Mouse (Mus musculus) midbrain, embryonic 14.5 days (tissue): ENCODE measurements around the gene Golph3. TPM values are rescaled to one million over a fixed set of nuclear protein-coding genes. Genes with fewer than 3 reads are reported as not detected.

Experiments used
- ATAC-seq: fragments of 200-750 bp; cut with Nextera tagmentation; 2 replicates; pipeline ENCODE4 v1.8.0; 2017; ENCODE audit warnings: moderate number of reproducible peaks, moderate library complexity; ENCODE audit not compliant: low FRiP score, low TSS enrichment
- DNase-seq: peaks from one replicate; pipeline ENCODE4 v3.0.0-alpha.2; 2015
- H3K27ac ChIP-seq: fragments of 300-500 bp; sonication (generic); replicated peaks from 2 replicates; pipeline ENCODE4 v1.5.1; 2014; ENCODE audit warnings: mild to moderate bottlenecking, low read depth, low read length, moderate library complexity
- H3K27me3 ChIP-seq: fragments of 300-500 bp; sonication (generic); 2 replicates; pipeline ENCODE4 v1.6.1; 2014; ENCODE audit warnings: low read length, control low read depth, mixed read lengths; ENCODE audit not compliant: control insufficient read depth, insufficient read depth
- H3K36me3 ChIP-seq: fragments of 300-500 bp; sonication (generic); 2 replicates; pipeline ENCODE4 v1.6.1; 2014; ENCODE audit warnings: low read length, control low read depth; ENCODE audit not compliant: control insufficient read depth, insufficient read depth
- H3K4me1 ChIP-seq: fragments of 300-500 bp; sonication (generic); 2 replicates; pipeline ENCODE4 v1.6.1; 2014; ENCODE audit warnings: mild to moderate bottlenecking, antibody characterized with exemption, low read length, control low read depth; ENCODE audit not compliant: control insufficient read depth, insufficient read depth
- H3K4me2 ChIP-seq: fragments of 300-500 bp; sonication (generic); 2 replicates; pipeline ENCODE4 v1.6.1; 2014; ENCODE audit warnings: mild to moderate bottlenecking, low read length, moderate library complexity
- H3K4me3 ChIP-seq: fragments of 300-500 bp; sonication (generic); replicated peaks from 2 replicates; pipeline ENCODE4 v1.5.1; 2014; ENCODE audit warnings: low read depth, low read length
- H3K9ac ChIP-seq: fragments of 300-500 bp; sonication (generic); replicated peaks from 2 replicates; pipeline ENCODE4 v1.6.1; 2014; ENCODE audit warnings: mild to moderate bottlenecking, low read length, moderate library complexity
- H3K9me3 ChIP-seq: fragments of 300-500 bp; sonication (generic); 2 replicates; pipeline ENCODE4 v1.6.1; 2016; ENCODE audit warnings: low read length, control low read depth, mixed read lengths; ENCODE audit not compliant: control insufficient read depth
- WGBS: fragments of 180-500 bp; shearing (Covaris S2); extraction: QIAGEN DNeasy Blood & Tissue Kit; methylation state at CpG from one replicate; pipeline ENCODE4 v1.1.7; 2014; 5-methylcytosine and 5-hydroxymethylcytosine counted together
- polyA plus RNA-seq: library from polyadenylated mRNA; unstranded; fragments of >200 nt; fragmentation: Nextera tagmentation; extraction: Ambion mirVana; gene quantifications from 2 replicates; pipeline ENCODE4 v1.2.1, GENCODE M21; 2014

The Golph3 gene
- polyA plus RNA-seq, 1 experiment from 2014 or later, result 88.2 TPM

GRCm38 (mm10) chr15:12291757-12292156 is 29.5 kb upstream of the Golph3 start:
- Histone ChIP-seq H3K4me1 (no peaks in the 10 kb centered on the region), H3K27me3 (no peaks in the 10 kb centered on the region), H3K36me3 (no peaks in the 10 kb centered on the region), H3K4me2 (no peak overlapping the region), H3K4me3 (no peak overlapping the region), H3K9ac (no peak overlapping the region), H3K9me3 (no peaks in the 10 kb centered on the region), H3K27ac (no peak overlapping the region)
- DNase-seq, result no peak
- no peak for ATAC-seq
- WGBS, result 94% methylated on average over 2 of the region's 2 CpGs

DNA sequence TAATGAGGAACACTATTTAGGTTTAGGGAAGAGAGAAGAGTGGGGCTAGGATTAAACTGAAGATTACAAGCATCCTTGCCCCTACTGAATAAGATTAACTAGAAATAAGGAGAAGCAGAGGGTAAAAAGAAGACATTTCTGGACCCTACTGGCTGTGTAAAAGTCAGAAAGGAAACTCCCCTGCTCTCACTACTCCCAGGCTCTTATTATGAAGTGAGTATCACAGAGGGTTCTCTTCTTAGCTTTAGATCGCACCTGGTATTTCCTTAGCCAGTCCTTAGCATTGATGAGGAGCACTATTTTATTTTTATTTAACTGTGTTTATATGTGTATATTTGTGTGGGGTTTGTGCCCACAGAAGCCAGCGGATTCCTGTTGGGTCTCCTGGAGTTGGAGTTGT is 25.0 kb upstream of the Golph3 start:
- ATAC-seq, result no peak
- Histone ChIP-seq H3K27me3 (no peaks in the 10 kb centered on the region), H3K4me2 (no peak overlapping the region), H3K36me3 (no peaks in the 10 kb centered on the region), H3K4me1 (no peaks in the 10 kb centered on the region), H3K9me3 (no peaks in the 10 kb centered on the region), H3K27ac (no peak overlapping the region), H3K9ac (no peak overlapping the region), H3K4me3 (no peak overlapping the region)
- WGBS, result 59% methylated on average over 2 of the region's 2 CpGs
- DNase-seq, result no peak

GRCm38 (mm10) chr15:12298231-12298737 is 23.0 kb upstream of the Golph3 start:
- no peak overlapping the region for H3K9ac ChIP-seq
- no peaks in the 10 kb centered on the region for H3K9me3 ChIP-seq
- no peaks in the 10 kb centered on the region for H3K27me3 ChIP-seq
- no peak overlapping the region for H3K4me2 ChIP-seq
- 86% methylated on average over 7 of the region's 7 CpGs for WGBS
- H3K27ac ChIP-seq, result no peak overlapping the region
- DNase-seq, result no peak
- H3K36me3 ChIP-seq, result no peaks in the 10 kb centered on the region
- no peaks in the 10 kb centered on the region for H3K4me1 ChIP-seq
- no peak overlapping the region for H3K4me3 ChIP-seq
- ATAC-seq, result no peak

GRCm38 (mm10) chr15:12301771-12302170 is 19.5 kb upstream of the Golph3 start:
- no peak overlapping the region for H3K9ac ChIP-seq
- no peak overlapping the region for H3K4me3 ChIP-seq
- H3K9me3 ChIP-seq, result no peaks in the 10 kb centered on the region
- H3K4me1 ChIP-seq, result no peaks in the 10 kb centered on the region
- no peaks in the 10 kb centered on the region for H3K36me3 ChIP-seq
- no peaks in the 10 kb centered on the region for H3K27me3 ChIP-seq
- ATAC-seq (no peak), DNase-seq (no peak)
- H3K27ac ChIP-seq, result no peak overlapping the region
- H3K4me2 ChIP-seq, result no peak overlapping the region
- WGBS, result 73% methylated on average over 5 of the region's 6 CpGs

DNA sequence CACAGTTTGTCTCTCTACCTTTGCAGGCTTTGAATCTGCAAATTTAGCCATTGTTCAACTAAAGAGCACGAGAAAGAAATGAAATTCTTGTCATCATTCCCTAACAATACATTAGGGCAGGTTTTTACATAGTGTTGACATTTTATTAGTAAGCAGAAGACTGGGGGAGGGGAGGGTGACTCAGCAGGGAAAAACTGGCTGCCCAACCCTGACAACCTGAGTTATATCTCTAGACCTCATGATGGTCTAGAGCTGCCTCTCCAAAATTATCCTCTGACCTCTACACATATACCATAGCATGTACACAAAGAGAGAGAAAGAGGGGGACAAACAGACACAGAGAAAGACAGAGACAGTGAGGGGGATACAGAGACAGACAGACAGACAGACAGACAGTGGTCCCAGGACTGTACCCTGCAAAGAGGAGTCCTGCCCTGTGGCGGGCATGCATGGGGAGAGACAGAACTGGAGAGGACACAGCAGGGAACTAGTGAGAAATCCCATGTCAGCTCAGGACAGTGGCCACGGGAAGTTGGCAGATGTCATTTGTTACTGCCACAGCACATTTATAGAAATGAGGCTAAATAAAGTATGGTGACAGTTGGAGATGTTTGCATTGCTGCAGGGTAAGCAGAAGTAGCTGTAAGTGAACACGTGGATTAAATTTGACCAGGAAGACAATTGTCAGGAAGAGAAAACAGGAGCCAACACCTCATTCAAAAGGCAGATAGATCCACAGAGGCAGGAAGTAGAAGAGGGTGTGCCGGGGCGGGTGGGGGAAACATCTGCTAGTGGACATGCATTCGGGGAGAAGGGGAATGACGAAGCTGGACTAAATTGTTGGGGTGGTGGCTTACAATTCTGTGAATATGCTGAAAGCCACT is 14.8 kb upstream of the Golph3 start:
- Histone ChIP-seq H3K9ac (no peak overlapping the region), H3K27ac (no peak overlapping the region), H3K4me3 (no peak overlapping the region), H3K9me3 (no peaks in the 10 kb centered on the region), H3K4me1 (no peaks in the 10 kb centered on the region), H3K4me2 (no peak overlapping the region), H3K27me3 (no peaks in the 10 kb centered on the region), H3K36me3 (no peaks in the 10 kb centered on the region)
- 73% methylated on average over 8 of the region's 8 CpGs for WGBS
- ATAC-seq (no peak), DNase-seq (no peak)

DNA sequence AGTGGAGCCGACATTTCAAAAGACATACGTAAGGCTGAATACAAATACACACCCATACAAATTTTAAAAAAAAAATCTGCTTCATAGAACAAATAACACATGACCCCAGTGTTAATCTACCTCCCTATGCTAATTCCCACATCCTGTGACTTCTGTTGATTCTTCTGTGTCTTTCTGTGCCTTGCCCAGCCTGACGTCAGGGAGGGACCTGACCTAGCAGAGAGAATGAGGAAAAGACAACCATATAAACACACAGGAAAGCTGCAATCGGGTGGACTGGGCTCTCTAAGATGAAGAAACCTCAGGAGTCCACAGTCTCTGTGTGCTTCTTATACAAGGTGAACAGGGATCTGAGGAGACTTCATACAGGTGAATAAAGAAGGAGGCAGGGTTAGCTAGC is 14.1 kb upstream of the Golph3 start:
- Histone ChIP-seq H3K9ac (no peak overlapping the region), H3K27me3 (no peaks in the 10 kb centered on the region), H3K4me1 (no peaks in the 10 kb centered on the region), H3K4me2 (no peak overlapping the region), H3K36me3 (no peaks in the 10 kb centered on the region), H3K27ac (no peak overlapping the region), H3K4me3 (no peak overlapping the region), H3K9me3 (no peaks in the 10 kb centered on the region)
- ATAC-seq (no peak), DNase-seq (no peak)
- 72% methylated on average over 4 of the region's 4 CpGs for whole genome bisulfite sequencing

DNA sequence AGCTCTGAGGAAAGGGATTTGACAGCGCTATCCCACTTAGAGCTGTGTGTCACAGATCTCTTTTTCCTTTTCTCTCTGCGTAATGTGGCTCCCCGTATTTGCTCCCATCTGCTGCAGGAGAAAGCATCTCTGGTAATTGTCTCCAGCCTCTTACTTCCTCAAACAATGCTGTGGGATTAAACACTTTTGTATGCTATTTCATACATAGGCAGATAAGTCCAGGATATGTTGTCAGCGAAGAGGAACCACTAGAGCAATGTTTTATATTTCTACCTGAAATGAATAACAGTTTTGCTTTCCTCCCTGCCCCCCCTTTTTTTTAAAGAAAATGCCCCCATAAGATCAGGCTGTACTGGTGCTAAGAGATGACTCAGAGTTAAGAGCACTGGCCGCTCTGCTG is 12.7 kb upstream of the Golph3 start:
- Histone ChIP-seq H3K9me3 (no peaks in the 10 kb centered on the region), H3K36me3 (no peaks in the 10 kb centered on the region), H3K4me3 (no peak overlapping the region), H3K27ac (no peak overlapping the region), H3K9ac (no peak overlapping the region), H3K4me1 (no peaks in the 10 kb centered on the region), H3K27me3 (no peaks in the 10 kb centered on the region), H3K4me2 (no peak overlapping the region)
- WGBS, result 84% methylated on average over 5 of the region's 5 CpGs
- DNase-seq (no peak), ATAC-seq (no peak)

- no peak for ATAC-seq
- H3K27ac ChIP-seq, result no peak overlapping the region
- H3K4me3 ChIP-seq, result no peak overlapping the region
- WGBS, result 93% methylated on average over 4 of the region's 4 CpGs
- no peak overlapping the region for H3K4me2 ChIP-seq
- no peaks in the 10 kb centered on the region for H3K36me3 ChIP-seq
- no peaks in the 10 kb centered on the region for H3K27me3 ChIP-seq
- H3K9me3 ChIP-seq, result no peaks in the 10 kb centered on the region
- H3K9ac ChIP-seq, result no peak overlapping the region
- DNase-seq, result no peak
- no peaks in the 10 kb centered on the region for H3K4me1 ChIP-seq
Measured at GRCm38 (mm10) chr15:12310676-12311075, 10.6 kb upstream of the Golph3 start.

DNA sequence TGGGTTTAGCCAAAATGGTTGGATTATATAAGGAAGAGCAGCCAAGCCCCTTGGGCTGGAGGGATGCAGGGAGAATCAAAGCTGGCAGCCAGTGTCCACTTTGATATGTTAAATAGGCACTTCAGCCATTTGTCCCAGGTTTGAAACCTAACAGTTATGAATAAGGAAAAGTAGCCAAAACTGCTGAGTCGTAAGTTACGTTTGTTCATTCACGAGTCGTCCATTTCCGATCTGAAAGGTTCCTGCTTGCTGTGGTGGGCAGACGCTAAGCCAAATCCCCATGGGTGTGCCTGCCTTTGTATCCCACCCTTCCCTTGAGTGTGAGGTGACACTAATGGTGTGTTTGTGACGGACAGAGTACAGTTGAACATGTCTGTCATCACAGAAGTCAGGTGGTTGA is 9.8 kb upstream of the Golph3 start:
- WGBS, result 86% methylated on average over 7 of the region's 7 CpGs
- ATAC-seq, result no peak
- H3K27me3 ChIP-seq, result no peaks in the 10 kb centered on the region

More for the DNA sequence above, 9.8 kb upstream of the Golph3 start:
- Histone ChIP-seq H3K9ac (no peak overlapping the region), H3K9me3 (no peaks in the 10 kb centered on the region), H3K36me3 (no peaks in the 10 kb centered on the region), H3K27ac (no peak overlapping the region), H3K4me1 (no peaks in the 10 kb centered on the region), H3K4me2 (no peak overlapping the region), H3K4me3 (no peak overlapping the region)
- DNase-seq, result no peak
